Mouse (Mus musculus) right cerebral cortex, postnatal 10 days (tissue): ENCODE results near the gene Epyc.
A peak's percentile ranks its signal among the peaks of the same experiment; 100 is the strongest.

Experiments
- DNase-seq, 2 experiments: peaks; one replicate each; pipeline ENCODE4 v3.0.0; 2021; ENCODE audit warnings: low spot score in 2 of 2

Epyc gene

DNA sequence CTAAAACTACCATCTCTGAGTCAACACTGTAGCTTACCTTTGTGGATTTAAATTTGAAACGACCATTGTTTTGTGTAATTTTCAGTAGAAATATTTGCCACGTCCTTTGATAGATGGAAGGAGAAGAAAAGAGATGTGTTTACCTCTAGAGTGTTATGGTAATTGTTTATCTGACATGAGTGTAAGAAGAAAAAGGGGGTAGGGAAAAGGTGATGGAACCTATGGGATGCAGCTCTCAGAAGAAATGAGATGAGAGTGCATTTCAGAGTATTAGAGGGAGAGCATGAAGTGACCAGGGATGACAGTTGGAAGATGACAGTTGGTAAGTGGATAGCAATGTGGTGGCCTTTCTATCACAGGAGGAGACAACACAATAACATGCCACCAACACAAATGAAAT lies at the start of gene Epyc:
Epyc (plus strand) TSS at position 301 of the 400 bp plus-strand sequence.
- no peak for DNase-seq

DNA sequence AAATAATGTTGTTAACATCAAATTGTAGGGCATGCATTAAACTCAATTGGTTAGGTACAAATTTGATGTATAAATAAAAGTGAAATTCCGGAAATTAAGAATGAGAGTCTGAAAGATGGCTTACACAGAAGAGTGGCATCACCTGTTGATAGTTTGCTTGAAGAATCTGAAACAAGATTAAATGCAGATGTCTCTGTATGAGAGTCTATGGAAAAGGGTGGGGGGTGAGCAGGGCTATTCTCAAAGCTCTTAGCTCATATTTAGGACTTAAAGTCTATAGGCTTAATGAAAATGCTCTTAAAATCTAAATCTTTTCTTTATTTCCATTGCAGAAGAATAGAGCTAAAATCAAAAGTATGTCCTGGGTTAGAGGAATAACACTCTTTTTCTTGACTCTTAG lies 48.2 kb upstream of the Epyc start:
- no peak for DNase-seq

- no peak for DNase-seq
These were observed 42.1 kb upstream of the Epyc start for GRCm38 (mm10) chr10:97601744-97602143.

DNA sequence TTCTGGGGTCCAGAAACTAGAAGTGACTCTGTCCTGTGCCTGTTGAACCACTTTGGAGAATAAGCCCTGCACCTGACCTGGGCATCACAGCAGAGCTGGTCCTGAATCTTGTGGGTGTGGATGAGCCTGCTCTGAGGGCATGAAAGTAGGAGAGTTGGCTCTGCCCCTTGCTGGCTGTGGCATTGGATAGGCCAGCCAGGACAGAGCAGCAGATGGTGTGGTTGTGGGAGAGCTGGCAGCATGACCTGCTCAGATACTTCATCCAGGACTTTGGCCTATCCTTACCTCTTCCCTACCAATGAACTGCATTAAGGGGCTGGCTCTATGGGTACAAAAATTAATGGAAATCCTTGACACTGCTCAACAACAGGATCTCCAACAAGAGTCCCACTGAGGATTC lies 40.6 kb upstream of the Epyc start:
- DNase-seq, result no peak

DNA sequence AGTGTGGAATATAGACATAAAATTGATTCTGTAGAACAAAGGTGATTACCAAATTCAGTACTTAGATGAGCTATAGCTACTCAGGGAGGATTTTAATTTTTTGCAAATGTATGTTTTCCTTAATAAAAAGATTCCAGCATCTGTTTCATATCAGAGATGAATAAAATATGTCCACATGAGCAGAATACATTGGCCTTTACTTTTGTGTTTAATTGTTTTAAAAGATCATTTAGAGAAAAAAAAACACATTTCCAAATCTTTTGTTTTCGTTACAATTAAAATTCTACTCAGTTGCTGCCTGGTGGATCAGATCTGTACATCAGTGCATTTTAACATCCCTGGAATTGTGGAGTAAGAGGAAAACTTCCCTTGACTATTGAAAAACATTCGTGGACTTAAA lies 37.3 kb upstream of the Epyc start, which contains the start of gene Kera:
Kera (plus strand) TSS at position 301 of the 400 bp plus-strand sequence.
- no peak for DNase-seq

- no peak for DNase-seq
These were observed 21.5 kb upstream of the Epyc start for GRCm38 (mm10) chr10:97622328-97622727.

- DNase-seq, result no peak
These were observed 19.5 kb upstream of the Epyc start for GRCm38 (mm10) chr10:97624381-97624780.

- no peak for DNase-seq
These were observed 18.8 kb upstream of the Epyc start for GRCm38 (mm10) chr10:97625116-97625515.

GRCm38 (mm10) chr10:97626543-97626942 lies 17.3 kb upstream of the Epyc start:
- no peak for DNase-seq

- DNase-seq, result no peak
These were observed 12.8 kb upstream of the Epyc start for GRCm38 (mm10) chr10:97631061-97631460.

DNA sequence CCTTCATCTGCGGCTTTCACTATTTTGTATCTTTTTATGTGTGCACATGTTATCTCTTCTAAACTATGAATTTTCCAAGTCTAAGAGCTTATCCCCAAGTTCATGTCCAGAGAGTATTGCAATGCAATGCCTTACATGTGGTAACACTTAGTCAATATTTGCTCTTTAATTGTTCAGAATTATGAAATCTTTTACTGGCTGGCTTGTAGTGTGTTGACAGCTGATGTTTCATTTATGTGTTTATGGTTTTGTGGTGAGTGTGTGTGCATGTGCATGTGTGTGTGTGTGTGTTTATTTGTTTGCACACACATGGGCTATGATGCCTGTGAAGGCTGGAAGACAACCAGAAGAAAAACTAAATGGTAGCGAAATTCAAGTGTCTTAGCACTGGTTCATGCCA lies 1.9 kb upstream of the Epyc start:
- no peak for DNase-seq

- no peak for DNase-seq
These were observed 6.5 kb downstream of the Epyc start for GRCm38 (mm10) chr10:97650334-97650733.

DNA sequence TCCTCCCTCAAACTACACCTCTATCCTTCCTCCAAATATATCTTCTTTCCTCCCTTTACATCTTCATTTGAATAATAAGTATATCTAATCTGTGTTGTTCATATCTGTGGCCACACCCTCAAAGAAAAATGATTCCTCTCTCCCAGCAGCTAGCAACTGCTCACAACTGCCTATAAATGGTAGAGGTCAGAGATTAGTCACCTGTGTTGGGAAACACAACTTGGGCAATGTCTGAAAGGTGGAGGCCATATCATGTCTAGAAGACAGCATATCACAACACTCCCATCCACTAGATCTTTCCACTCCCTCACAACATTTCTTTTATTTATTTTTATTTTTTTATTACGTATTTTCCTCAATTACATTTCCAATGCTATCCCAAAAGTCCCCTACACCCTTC lies 15.6 kb downstream of the Epyc start:
- DNase-seq, result no peak

DNA sequence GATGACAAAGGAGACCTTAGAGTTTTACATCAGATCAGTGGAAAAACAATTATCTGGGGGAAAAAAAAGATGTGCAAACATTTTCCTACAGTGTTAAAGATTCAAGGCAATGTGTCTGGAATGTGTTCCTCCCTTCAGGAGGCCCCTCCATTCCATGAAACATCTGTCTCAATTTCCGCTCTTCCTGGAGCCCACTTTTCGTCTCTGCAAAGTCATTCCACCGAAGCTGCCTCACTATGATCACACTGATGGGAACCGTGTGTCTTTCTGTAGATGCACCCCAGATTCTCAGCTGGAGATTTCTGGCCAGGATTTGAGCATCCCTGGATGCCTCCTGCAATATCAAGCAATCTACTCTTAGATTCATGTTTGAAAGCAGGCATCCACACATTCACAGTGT lies 24.8 kb downstream of the Epyc start:
- DNase-seq, result no peak

DNA sequence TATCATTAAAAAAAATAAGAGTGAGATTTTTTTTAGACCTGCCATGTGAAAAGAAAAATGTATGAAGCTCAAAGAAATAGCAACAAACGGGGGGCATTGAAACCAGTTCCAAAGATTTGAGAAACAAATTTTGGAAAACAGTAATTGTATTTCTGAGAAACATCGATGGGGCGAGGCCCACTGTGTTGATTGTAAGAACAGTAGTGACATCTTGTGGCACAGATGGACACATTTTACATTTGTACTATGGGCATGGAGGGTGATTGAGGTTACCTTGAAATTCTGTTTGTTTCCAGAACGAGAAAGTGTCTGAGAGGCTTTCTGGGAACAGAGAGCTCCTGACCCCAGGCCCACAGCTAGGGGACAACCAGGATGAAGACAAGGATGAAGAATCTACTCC lies 26.3 kb downstream of the Epyc start:
- peak; percentile 25 to 35 for DNase-seq

DNA sequence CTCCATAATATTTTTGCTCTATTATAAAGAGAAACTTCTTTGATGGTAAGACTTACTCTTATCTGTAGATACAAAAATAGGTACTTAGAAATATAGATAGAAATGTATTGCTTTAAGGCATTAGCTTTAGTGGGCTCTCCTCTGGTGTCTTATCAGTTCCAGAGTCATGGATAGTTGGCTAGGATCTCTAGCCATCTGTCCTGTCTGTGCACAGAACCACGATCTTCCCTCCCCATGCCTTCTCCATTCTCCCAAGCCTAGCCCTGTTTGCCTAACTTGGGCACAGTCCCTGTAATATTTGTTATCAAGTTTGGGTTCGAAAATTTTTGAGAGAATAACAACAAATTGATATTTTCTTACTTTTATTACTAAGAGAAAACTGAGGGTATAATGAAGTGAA lies 29.4 kb downstream of the Epyc start:
- no peak for DNase-seq

GRCm38 (mm10) chr10:97682981-97683380 lies 39.1 kb downstream of the Epyc start:
- no peak for DNase-seq

DNA sequence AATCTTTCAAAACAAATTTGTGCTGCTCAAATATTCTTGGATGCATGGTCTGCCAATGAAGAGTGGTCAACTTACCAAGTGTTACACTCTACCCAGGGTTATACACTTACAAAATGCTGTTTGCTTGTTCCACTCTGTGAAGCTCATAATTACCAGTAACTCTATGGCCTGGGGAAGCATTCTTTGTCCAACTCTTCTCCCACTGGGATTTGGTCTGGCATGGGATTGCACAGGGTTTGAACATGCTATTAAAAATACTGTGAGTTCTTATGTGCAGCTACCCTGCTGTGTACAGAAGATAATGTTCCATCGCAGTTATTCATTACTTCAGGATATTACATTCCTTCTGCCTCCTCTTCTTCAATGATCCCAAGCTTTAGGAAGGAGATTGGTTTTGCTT lies 43.3 kb downstream of the Epyc start:
- DNase-seq, result no peak

GRCm38 (mm10) chr10:97689425-97689824 lies 45.6 kb downstream of the Epyc start:
- no peak for DNase-seq

GRCm38 (mm10) chr10:97692913-97693312 lies 49.0 kb downstream of the Epyc start, which contains the start of gene Ccer1:
Gene Ccer1 (plus strand): TSS chr10:97693059.
- DNase-seq, result no peak

DNA sequence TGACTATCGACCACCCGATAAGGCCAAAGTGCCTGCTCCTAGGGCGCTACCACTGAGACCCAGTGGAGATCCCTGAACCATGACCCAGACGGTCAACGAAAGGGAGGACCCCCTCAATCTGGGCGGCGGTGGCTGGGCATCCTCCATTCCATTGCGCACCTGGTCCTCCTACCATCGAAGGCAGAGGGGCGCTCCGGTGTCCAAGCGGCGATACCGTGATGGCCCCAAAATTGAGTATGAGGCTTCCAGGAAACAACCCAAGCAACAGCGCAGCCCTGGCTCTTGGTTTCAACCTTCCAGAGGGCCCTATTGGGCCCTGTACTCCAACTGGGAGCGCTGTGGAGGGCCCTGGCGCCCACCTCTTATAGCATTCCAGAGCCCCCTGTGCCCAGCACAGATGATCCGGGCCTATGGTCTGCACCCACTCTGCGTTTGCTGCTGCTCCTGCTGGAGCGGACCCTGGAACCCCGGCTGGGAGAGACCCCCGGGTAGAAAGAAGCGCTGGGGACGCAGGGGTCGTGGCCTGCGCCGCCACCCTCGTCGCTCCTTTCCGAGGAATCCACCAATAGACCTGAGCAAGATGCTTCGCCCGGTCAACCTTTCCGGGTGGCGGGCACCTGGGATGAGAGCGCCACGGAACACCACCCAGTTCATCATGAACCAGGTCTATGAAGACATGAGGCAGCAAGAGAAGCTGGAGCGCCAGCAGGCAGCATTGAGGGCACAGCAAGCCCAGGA lies 49.7 kb downstream of the Epyc start:
- no peak for DNase-seq

GRCm38 (mm10) chr10:97702321-97702720 lies 58.5 kb downstream of the Epyc start:
- DNase-seq, result no peak

DNA sequence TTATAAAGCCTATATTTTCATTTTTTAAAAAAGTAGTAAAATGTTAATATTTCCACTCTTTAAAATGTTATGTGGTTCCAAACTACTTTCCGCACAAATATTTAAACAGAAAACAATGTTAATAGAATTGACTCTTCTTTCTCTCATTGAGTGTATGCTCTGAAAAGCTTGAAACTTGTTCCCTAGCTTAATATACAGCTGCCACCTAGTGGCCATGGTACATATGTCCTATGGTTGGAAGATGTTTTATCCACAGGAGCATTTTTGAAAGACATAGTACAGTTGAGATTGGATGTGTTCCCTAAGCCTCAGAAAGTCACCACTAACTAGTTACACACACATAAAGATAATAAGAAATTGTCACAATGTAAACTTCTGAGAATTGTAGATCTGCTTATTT lies 60.7 kb downstream of the Epyc start:
- DNase-seq, result peak in 1 of 2 experiments; percentile 54

DNA sequence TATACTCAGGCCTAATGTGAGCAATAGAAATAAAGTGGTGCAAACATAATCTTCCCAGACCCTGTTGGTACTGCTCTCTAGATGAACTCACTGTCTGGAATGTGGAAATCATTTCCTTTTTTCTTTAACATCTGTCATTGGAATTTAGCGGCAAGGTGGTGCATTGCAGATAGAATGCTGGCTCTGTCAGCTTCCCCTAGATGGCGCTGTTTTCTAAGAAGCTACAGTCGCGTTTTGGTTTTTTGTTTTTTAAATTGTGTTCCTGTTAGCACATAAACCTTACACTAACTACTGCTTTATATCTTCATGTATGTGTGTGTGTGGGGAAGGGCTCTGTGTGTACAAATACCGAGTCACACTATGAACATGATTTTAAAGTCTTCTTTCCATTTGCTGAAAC lies 68.8 kb downstream of the Epyc start:
- DNase-seq, result peak; percentile 43 to 55
